Mouse (Mus musculus): Measurements from ENCODE around the gene Mpz. TPM values are rescaled to one million over a fixed set of nuclear protein-coding genes. Genes with fewer than 3 reads are reported as not detected.

Gene Mpz
- polyA plus RNA-seq, 1 experiment = 1.3 TPM

DNA sequence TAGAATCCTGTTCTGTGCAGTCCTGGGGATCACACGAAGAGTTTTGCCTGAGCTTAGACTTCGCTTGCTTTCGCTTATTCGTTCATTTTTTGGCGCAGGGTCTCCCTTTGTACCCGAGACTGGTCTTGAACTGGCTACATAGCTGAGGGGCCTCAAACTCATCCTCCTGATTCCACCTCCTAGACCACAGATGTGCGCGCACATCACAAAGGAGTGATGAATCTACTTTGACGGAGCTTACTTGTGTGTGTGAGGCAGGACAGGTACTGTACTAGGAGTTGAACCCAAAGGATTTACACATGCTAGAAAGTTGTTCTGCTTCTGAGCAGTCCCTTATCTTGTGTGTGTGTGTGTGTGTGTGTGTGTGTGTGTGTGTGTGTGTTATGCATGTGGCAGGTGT is 40.3 kb downstream of the Mpz start:
- H3K4me1 ChIP-seq (ENCODE audit: control insufficient read depth, insufficient read depth, low read length) = peaks cover 5% of the 10 kb centered on the region
- no peak overlapping the region for H3K4me3 ChIP-seq (ENCODE audit: low read depth, low read length)
- H3K9me3 ChIP-seq (replicated peaks; ENCODE audit: control insufficient read depth, insufficient read depth, low read length, poor library complexity, severe bottlenecking) = no peaks in the 10 kb centered on the region
- no peak overlapping the region for H3K9ac ChIP-seq (ENCODE audit: low read depth, poor library complexity, severe bottlenecking)
- no peaks in the 10 kb centered on the region for H3K36me3 ChIP-seq (ENCODE audit: control insufficient read depth, insufficient read depth, low read length, poor library complexity, severe bottlenecking)
- no peak overlapping the region for H3K27ac ChIP-seq (ENCODE audit: insufficient read depth, low read length)
- no peaks in the 10 kb centered on the region; the same call in 1 of the 2 replicates for H3K27me3 ChIP-seq (ENCODE audit: control insufficient read depth, insufficient read depth, low read length, poor library complexity, severe bottlenecking)
- TF ChIP-seq CTCF (IDR thresholded peaks at IDR 0.05; ENCODE audit: low read depth, low read length) (no peak), POLR2A (IDR thresholded peaks at IDR 0.05; ENCODE audit: insufficient read depth, low read length) (no peak), EP300 (IDR thresholded peaks at IDR 0.05; ENCODE audit: insufficient read depth, low read depth, low read length) (no peak)

DNA sequence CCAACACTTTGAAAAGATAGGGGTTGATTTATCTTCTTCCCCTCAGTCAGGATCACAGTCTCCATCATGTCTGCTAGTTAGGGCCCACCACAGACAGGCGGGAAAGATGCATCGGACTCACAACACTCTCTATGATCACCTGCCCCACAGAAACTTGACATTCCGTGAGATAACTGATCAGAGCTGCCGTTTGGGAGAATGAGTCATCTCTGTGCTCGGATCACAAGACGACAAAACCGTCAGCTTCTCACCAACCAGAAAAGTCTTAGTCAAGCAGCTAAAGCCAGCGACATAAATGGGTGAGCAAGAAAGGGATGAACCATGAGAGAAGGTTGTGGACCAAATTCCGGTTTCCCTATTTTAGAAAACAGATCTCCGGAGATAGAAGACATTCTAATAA is 41.8 kb downstream of the Mpz start:
- H3K4me1 ChIP-seq (ENCODE audit: control insufficient read depth, insufficient read depth, low read length) = peaks cover 5% of the 10 kb centered on the region
- TF ChIP-seq CTCF (IDR thresholded peaks at IDR 0.05; ENCODE audit: low read depth, low read length) (no peak), EP300 (IDR thresholded peaks at IDR 0.05; ENCODE audit: insufficient read depth, low read depth, low read length) (no peak)
- H3K9me3 ChIP-seq (replicated peaks; ENCODE audit: control insufficient read depth, insufficient read depth, low read length, poor library complexity, severe bottlenecking) = no peaks in the 10 kb centered on the region
- H3K27me3 ChIP-seq (ENCODE audit: control insufficient read depth, insufficient read depth, low read length, poor library complexity, severe bottlenecking) = no peaks in the 10 kb centered on the region; the same call in 1 of the 2 replicates
- no peak overlapping the region for H3K9ac ChIP-seq (ENCODE audit: low read depth, poor library complexity, severe bottlenecking)
- H3K27ac ChIP-seq (ENCODE audit: insufficient read depth, low read length) = no peak overlapping the region
- H3K4me3 ChIP-seq (ENCODE audit: low read depth, low read length) = no peak overlapping the region
- no peaks in the 10 kb centered on the region for H3K36me3 ChIP-seq (ENCODE audit: control insufficient read depth, insufficient read depth, low read length, poor library complexity, severe bottlenecking)

- no peak overlapping the region for H3K9ac ChIP-seq (ENCODE audit: low read depth, poor library complexity, severe bottlenecking)
- H3K9me3 ChIP-seq (replicated peaks; ENCODE audit: control insufficient read depth, insufficient read depth, low read length, poor library complexity, severe bottlenecking) = no peaks in the 10 kb centered on the region
- no peak overlapping the region for H3K4me3 ChIP-seq (ENCODE audit: low read depth, low read length)
- peaks cover 2% of the 10 kb centered on the region for H3K4me1 ChIP-seq (ENCODE audit: control insufficient read depth, insufficient read depth, low read length)
- no peaks in the 10 kb centered on the region for H3K36me3 ChIP-seq (ENCODE audit: control insufficient read depth, insufficient read depth, low read length, poor library complexity, severe bottlenecking)
- TF ChIP-seq POLR2A (IDR thresholded peaks at IDR 0.05; ENCODE audit: insufficient read depth, low read length) = no peak
- no peak for TF ChIP-seq CTCF (IDR thresholded peaks at IDR 0.05; ENCODE audit: low read depth, low read length)
- TF ChIP-seq EP300 (IDR thresholded peaks at IDR 0.05; ENCODE audit: insufficient read depth, low read depth, low read length) = no peak
- H3K27ac ChIP-seq (ENCODE audit: insufficient read depth, low read length) = no peak overlapping the region
- no peaks in the 10 kb centered on the region; the same call in 1 of the 2 replicates for H3K27me3 ChIP-seq (ENCODE audit: control insufficient read depth, insufficient read depth, low read length, poor library complexity, severe bottlenecking)
These were observed 42.8 kb downstream of the Mpz start for GRCm38 (mm10) chr1:171193093-171193840.

GRCm38 (mm10) chr1:171193911-171194830 is 43.7 kb downstream of the Mpz start:
- Histone ChIP-seq H3K36me3 (ENCODE audit: control insufficient read depth, insufficient read depth, low read length, poor library complexity, severe bottlenecking) (no peaks in the 10 kb centered on the region), H3K4me1 (ENCODE audit: control insufficient read depth, insufficient read depth, low read length) (peaks cover 2% of the 10 kb centered on the region), H3K27ac (ENCODE audit: insufficient read depth, low read length) (no peak overlapping the region), H3K27me3 (ENCODE audit: control insufficient read depth, insufficient read depth, low read length, poor library complexity, severe bottlenecking) (no peaks in the 10 kb centered on the region; the same call in 1 of the 2 replicates), H3K9ac (ENCODE audit: low read depth, poor library complexity, severe bottlenecking) (no peak overlapping the region), H3K9me3 (replicated peaks; ENCODE audit: control insufficient read depth, insufficient read depth, low read length, poor library complexity, severe bottlenecking) (no peaks in the 10 kb centered on the region), H3K4me3 (ENCODE audit: low read depth, low read length) (no peak overlapping the region)
- TF ChIP-seq EP300 (IDR thresholded peaks at IDR 0.05; ENCODE audit: insufficient read depth, low read depth, low read length) (no peak), CTCF (IDR thresholded peaks at IDR 0.05; ENCODE audit: low read depth, low read length) (no peak), POLR2A (IDR thresholded peaks at IDR 0.05; ENCODE audit: insufficient read depth, low read length) (no peak)

DNA sequence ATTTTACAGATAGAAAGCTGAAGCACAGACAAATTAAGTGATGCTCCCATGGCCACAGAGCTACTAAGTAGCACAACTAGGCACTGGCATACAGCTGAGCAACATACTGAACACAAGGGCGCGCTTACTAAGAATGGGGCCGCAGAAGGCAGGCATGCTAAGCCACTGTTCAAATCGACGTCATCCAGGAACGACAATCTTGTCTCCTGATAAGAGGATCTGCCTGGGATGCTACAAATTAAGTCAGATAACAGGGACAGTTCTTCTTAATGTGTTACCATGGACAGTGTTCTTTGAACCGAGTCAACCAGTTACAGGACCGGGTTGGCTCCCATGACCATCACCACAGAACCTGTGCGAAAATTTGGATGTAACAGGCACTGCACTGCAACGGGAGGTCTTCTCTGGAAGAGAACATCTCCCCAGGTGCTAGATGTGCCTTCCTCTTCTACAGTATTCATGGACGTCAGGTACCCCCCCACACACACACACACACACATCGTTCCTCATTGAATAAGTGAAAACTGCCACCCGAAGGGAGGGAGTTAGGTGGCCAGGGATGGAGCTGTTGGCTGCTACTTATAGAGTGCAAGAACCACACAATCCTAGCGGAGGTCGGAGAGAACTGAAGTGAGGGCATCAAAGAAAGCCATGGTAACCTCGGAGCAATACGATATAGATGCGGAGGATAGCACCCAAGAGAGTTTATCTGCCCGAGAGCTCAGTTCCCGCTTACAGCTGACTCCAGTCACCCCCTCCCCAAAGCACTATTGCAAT is 44.7 kb downstream of the Mpz start:
- no peaks in the 10 kb centered on the region for H3K36me3 ChIP-seq (ENCODE audit: control insufficient read depth, insufficient read depth, low read length, poor library complexity, severe bottlenecking)
- H3K27ac ChIP-seq (ENCODE audit: insufficient read depth, low read length) = no peak overlapping the region
- no peaks in the 10 kb centered on the region; the same call in 1 of the 2 replicates for H3K27me3 ChIP-seq (ENCODE audit: control insufficient read depth, insufficient read depth, low read length, poor library complexity, severe bottlenecking)
- no peaks in the 10 kb centered on the region for H3K9me3 ChIP-seq (replicated peaks; ENCODE audit: control insufficient read depth, insufficient read depth, low read length, poor library complexity, severe bottlenecking)
- TF ChIP-seq EP300 (IDR thresholded peaks at IDR 0.05; ENCODE audit: insufficient read depth, low read depth, low read length) (no peak), POLR2A (IDR thresholded peaks at IDR 0.05; ENCODE audit: insufficient read depth, low read length) (no peak), CTCF (IDR thresholded peaks at IDR 0.05; ENCODE audit: low read depth, low read length) (no peak)
- peak overlapping the region; percentile 75 for H3K4me3 ChIP-seq (ENCODE audit: low read depth, low read length)
- no peaks in the 10 kb centered on the region for H3K4me1 ChIP-seq (ENCODE audit: control insufficient read depth, insufficient read depth, low read length)
- H3K9ac ChIP-seq (ENCODE audit: low read depth, poor library complexity, severe bottlenecking) = peak overlapping the region; percentile 29; the same call in 1 of the 2 replicates

Measured in ES-Bruce4 (cell line).